Mouse (Mus musculus): ENCODE results near the gene Spag6.

Spag6 gene

DNA sequence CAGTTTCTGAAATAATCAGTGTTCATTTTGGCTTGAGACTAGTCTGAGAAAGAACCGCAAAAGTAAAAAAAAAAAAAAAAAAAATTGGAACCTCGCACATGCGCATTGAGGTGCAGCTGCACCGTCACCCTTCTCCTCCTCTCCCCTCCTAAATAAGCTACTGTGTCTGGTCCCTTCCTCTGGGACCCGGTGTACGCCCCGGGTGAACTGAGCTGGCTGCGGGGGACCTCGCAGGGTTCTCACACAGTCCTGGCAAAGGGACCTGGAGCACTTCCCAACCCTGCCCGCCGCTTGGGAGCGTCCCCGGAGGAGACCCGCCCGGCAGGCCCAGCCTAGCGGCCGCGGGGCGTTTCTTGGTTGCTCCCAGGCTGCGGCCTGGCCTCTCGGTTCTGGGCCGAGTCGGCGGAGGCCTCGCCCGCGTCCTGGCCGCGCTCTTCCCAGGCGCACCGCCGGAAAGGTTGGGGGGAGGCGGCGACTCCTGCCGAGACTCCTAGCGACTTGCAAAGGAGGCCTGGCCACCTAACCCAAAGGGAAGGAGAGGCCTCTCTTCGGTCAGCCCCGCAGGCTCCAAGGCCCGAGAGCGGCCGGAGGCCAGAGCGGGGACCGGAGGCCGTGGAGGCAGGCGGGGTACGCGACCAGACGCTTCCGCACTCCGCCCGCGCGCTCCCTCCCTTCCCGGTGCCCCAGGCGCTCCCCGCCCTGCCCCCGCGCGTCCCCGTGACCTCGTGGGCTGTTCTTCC lies at the start of gene Spag6:
Gene Spag6 (plus strand): TSS at position 162 of the 740 bp plus-strand sequence.
- DNase-seq (ENCODE audit: low read depth, low spot score), result peak; percentile 86

DNA sequence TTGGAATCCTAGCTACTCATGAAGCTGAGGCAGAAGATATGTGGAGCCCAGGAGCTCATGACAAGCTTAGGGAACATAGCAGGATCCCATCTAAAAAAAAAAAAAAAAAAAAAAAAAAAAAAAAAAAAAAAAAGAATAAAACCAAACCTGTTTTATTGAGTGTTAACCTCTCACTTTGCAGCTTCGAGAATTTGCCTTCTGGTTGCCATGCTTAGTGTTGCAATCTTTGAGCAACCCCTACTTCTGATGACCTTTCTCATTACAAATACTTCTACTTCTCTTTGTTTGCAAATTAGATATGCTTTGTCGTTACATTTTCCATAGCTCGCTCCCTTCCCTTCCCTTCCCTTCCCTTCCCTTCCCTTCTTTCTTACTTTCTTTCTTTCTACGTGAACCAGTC lies 45.3 kb upstream of the Spag6 start:
- no peak for DNase-seq (ENCODE audit: low read depth, low spot score)

- no peak for DNase-seq (ENCODE audit: low read depth, low spot score)
These were observed 39.0 kb upstream of the Spag6 start for GRCm38 (mm10) chr2:18654821-18655220.

- no peak for DNase-seq (ENCODE audit: low read depth, low spot score)
These were observed 29.8 kb upstream of the Spag6 start for GRCm38 (mm10) chr2:18664003-18664402.

DNA sequence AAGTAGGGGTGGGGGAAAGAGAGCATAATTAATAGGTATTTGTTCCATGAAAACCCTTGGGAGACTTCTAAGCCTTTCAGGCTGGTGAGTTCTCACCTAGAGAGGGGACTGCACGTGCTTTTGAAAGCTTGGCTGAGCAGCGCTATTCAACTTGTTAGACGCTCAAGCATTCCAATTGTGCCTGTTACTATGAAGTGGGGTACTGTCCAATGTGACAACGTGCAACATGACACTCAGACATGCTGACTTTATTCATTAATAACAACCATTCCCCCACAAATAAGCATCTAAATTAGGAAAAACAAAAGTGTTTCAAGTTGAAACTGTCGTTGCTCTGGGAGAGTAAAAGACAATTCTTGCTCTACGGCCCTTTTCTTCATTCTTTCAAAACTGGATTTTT lies 22.8 kb upstream of the Spag6 start:
- DNase-seq (ENCODE audit: low read depth, low spot score), result no peak

- peak; percentile 95 for DNase-seq (ENCODE audit: low read depth, low spot score)
These were observed 21.6 kb upstream of the Spag6 start, which contains the start of gene Commd3 for GRCm38 (mm10) chr2:18672133-18672765. Gene Commd3 (plus strand): TSS chr2:18672384.

GRCm38 (mm10) chr2:18672766-18673164 lies 21.1 kb upstream of the Spag6 start:
- peak; percentile 48 for DNase-seq (ENCODE audit: low read depth, low spot score)

- no peak for DNase-seq (ENCODE audit: low read depth, low spot score)
These were observed 20.1 kb upstream of the Spag6 start for GRCm38 (mm10) chr2:18673766-18674165.

DNA sequence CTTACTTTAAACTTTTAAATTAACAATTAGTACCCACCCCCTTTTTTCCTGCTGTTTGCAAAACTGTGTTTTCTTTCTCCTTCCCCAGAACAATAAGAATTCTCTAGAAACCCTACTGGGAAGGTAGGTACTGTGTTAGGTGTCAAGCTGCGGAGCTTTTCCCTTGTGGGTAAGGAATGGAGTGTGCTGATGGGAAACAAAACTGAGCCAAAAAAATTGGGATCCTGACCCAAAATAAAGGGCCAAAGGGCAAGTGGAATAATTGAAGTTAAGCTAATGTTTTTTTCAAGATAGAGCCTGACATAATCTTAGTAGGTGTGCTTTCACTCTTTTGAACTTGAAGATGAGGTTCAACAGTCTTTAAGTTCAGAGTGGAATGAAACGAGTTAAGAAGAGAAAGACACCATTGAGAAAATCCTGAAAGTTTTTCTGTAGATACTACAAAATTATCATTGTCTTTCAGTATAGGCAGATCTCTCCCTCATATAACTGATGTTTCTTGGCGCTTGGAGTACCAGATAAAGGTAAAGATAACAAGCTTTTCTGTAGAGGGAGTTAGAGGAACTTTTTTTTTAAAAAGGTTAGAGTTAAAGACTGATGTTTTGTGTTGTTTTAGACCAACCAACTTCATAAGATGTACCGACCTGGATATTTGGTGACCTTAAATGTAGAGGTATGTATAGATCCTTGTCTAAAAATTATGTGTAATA lies 19.5 kb upstream of the Spag6 start:
- DNase-seq (ENCODE audit: low read depth, low spot score), result no peak

GRCm38 (mm10) chr2:18675681-18676456 lies 18.0 kb upstream of the Spag6 start:
- no peak for DNase-seq (ENCODE audit: low read depth, low spot score)

GRCm38 (mm10) chr2:18676457-18676935 lies 17.3 kb upstream of the Spag6 start:
- peak; percentile 93 for DNase-seq (ENCODE audit: low read depth, low spot score)

DNA sequence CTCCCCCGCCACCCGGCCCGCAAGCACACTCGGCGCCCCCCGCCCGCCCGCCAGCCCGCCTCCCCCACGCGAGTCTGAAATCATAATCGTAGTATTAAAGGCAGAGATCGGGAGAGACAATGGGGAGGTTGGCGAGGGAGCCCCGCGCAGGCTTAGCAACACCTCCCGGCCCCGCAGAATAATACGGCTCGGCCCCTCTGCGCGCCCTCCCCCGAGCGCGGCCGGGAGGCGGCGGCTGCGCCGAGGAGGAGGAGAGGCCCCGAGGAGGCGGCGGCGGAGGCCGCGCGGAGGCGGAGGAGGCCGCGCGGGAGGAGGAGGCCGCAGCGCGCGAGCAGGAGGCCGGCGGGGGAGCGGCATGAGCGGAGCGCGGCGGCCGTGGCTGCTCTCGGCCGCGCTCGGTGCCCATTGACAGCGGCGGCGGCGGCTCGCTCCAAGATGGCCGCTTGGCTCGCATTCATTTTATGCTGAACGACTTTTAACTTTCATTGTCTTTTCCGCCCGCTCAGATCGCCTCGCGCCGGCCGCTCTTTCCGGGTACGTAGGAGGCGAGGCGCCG lies 16.8 kb upstream of the Spag6 start, which contains the start of gene Bmi1:
Gene Bmi1 (plus strand): TSS at position 83 of the 556 bp plus-strand sequence.
- DNase-seq (ENCODE audit: low read depth, low spot score), result peak; percentile 82

GRCm38 (mm10) chr2:18677631-18678471 lies 16.0 kb upstream of the Spag6 start:
- DNase-seq (ENCODE audit: low read depth, low spot score), result peak; percentile 45

DNA sequence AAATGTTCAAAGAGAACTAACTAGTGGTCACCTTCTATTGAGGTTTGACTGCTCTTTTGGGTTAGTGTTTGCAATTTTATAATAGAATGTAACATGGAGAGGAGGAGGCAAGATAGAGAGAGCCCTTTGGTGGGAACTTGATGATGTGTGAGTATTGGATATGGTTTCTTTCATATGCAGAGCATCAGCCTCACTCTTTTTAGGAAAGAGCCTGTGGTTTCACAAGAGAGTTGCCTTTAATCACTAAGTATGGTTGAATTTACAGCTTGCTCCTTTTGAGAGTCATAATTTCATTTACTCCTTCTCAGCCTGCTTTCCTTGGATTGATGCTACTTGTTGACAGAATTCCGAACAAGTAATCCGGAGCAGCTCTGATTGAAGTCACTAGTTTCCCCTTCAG lies 14.1 kb upstream of the Spag6 start:
- no peak for DNase-seq (ENCODE audit: low read depth, low spot score)

GRCm38 (mm10) chr2:18680501-18680900 lies 13.3 kb upstream of the Spag6 start:
- no peak for DNase-seq (ENCODE audit: low read depth, low spot score)

DNA sequence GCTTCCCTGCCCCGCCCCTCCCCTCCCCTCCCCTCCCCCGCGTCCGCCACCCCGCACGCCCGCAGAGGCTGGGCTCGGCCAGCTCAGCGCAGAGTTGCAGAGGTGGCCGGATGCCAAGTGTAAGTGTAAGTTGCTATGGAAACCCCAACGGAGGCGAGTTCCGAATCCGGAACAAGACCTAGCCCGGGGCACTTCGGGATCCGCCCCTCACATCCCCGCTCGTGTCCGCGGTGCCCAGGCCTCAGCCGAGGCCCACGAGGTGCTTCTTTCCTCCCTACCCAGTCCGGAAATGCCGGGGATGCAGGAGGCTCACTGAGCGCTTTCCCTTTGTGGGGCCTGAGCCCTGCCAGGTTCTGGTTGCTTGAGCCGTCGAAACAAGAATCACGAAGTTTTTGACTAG lies 12.9 kb upstream of the Spag6 start:
- peak; percentile 62 for DNase-seq (ENCODE audit: low read depth, low spot score)

DNA sequence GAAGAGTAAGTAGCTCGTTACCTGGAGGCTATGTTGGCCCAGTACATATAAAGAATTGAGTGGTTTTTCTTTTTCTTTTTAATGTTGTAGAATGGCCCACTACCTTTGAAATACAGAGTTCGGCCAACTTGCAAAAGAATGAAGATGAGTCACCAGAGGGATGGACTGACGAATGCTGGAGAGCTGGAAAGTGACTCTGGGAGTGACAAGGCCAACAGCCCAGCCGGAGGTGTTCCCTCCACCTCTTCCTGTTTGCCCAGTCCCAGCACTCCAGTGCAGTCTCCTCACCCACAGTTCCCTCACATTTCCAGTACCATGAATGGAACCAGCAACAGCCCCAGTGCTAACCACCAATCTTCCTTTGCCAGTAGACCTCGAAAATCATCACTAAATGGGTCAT lies 9.8 kb upstream of the Spag6 start:
- no peak for DNase-seq (ENCODE audit: low read depth, low spot score)

- DNase-seq (ENCODE audit: low read depth, low spot score), result no peak
These were observed 7.4 kb upstream of the Spag6 start for GRCm38 (mm10) chr2:18686386-18686785.

GRCm38 (mm10) chr2:18686826-18687519 lies 6.9 kb upstream of the Spag6 start:
- DNase-seq (ENCODE audit: low read depth, low spot score), result no peak

All from brain, adult 2 months (tissue).